Mouse (Mus musculus): ENCODE measurements around the gene 1110004F10Rik. TPM values are rescaled to one million over a fixed set of nuclear protein-coding genes. Genes with fewer than 3 reads are reported as not detected.
"Not testable (repeated sequence)": the region's sequence is repeated elsewhere in the genome, so short reads cannot be mapped to it uniquely, and the experiment has no call there.

Gene 1110004F10Rik
- polyA plus RNA-seq, 1 experiment, result 61.4 TPM

GRCm38 (mm10) chr7:116038024-116038423 is 1.2 kb upstream of the 1110004F10Rik start:
- Histone ChIP-seq H3K4me3 (ENCODE audit: control insufficient read depth, insufficient read depth, low read length) (no peak overlapping the region), H3K27me3 (ENCODE audit: control insufficient read depth, insufficient read depth, low read length) (peaks cover 26% of the 10 kb centered on the region), H3K4me1 (replicated peaks; ENCODE audit: control insufficient read depth, insufficient read depth, low read length) (peaks cover 6% of the 10 kb centered on the region), H3K36me3 (ENCODE audit: control insufficient read depth, insufficient read depth, low read length) (no peaks in the 10 kb centered on the region), H3K27ac (ENCODE audit: control insufficient read depth, insufficient read depth, low read length) (no peak overlapping the region)
- WGBS, result 7% methylated on average over 13 of the region's 13 CpGs
- TF ChIP-seq CTCF (IDR thresholded peaks at IDR 0.05; ENCODE audit: borderline replicate concordance, control insufficient read depth, extremely low read depth, insufficient read depth, low read length, poor library complexity), result no peak
- TF ChIP-seq POLR2A (IDR thresholded peaks at IDR 0.05; ENCODE audit: control insufficient read depth, extremely low read depth, insufficient read depth, low read length, poor library complexity), result no peak
- no peak for DNase-seq

- Histone ChIP-seq H3K27ac (ENCODE audit: control insufficient read depth, insufficient read depth, low read length) (no peak within 1 kb of the TSS), H3K27me3 (ENCODE audit: control insufficient read depth, insufficient read depth, low read length) (peaks cover 25% of the 10 kb centered on the region)
- WGBS, result 11% methylated on average over 11 of the region's 11 CpGs
Measured at GRCm38 (mm10) chr7:116038511-116038910, 686 bp upstream of the 1110004F10Rik start, which contains the start of gene Sox6. Gene Sox6 (minus strand): TSS chr7:116038796.

GRCm38 (mm10) chr7:116039538-116040466 is 605 bp downstream of the 1110004F10Rik start:
- H3K4me3 ChIP-seq (ENCODE audit: control insufficient read depth, insufficient read depth, low read length), result peak overlapping the region; percentile 41
- peaks cover 4% of the 10 kb centered on the region for H3K4me1 ChIP-seq (replicated peaks; ENCODE audit: control insufficient read depth, insufficient read depth, low read length)
- 2% methylated on average over 48 of the region's 48 CpGs for WGBS
- peak; percentile 78 for DNase-seq
- no peaks in the 10 kb centered on the region for H3K36me3 ChIP-seq (ENCODE audit: control insufficient read depth, insufficient read depth, low read length)
- H3K27ac ChIP-seq (ENCODE audit: control insufficient read depth, insufficient read depth, low read length), result no peak overlapping the region
- H3K27me3 ChIP-seq (ENCODE audit: control insufficient read depth, insufficient read depth, low read length), result peaks cover 15% of the 10 kb centered on the region
- TF ChIP-seq POLR2A (IDR thresholded peaks at IDR 0.05; ENCODE audit: control insufficient read depth, extremely low read depth, insufficient read depth, low read length, poor library complexity) (no peak), CTCF (IDR thresholded peaks at IDR 0.05; ENCODE audit: borderline replicate concordance, control insufficient read depth, extremely low read depth, insufficient read depth, low read length, poor library complexity) (peak; percentile 70; the same call in 1 of the 2 replicates)

More at GRCm38 (mm10) chr7:116038511-116038910, 686 bp upstream of the 1110004F10Rik start, which contains the start of gene Sox6:
- DNase-seq, result no peak
- Histone ChIP-seq H3K36me3 (ENCODE audit: control insufficient read depth, insufficient read depth, low read length) (no peaks in the 10 kb centered on the region), H3K4me1 (replicated peaks; ENCODE audit: control insufficient read depth, insufficient read depth, low read length) (peaks cover 6% of the 10 kb centered on the region), H3K4me3 (ENCODE audit: control insufficient read depth, insufficient read depth, low read length) (no peak within 1 kb of the TSS)
- no peak for TF ChIP-seq POLR2A (IDR thresholded peaks at IDR 0.05; ENCODE audit: control insufficient read depth, extremely low read depth, insufficient read depth, low read length, poor library complexity)

GRCm38 (mm10) chr7:116040470-116041019 is 1.3 kb downstream of the 1110004F10Rik start:
- no peaks in the 10 kb centered on the region for H3K36me3 ChIP-seq (ENCODE audit: control insufficient read depth, insufficient read depth, low read length)
- H3K27ac ChIP-seq (ENCODE audit: control insufficient read depth, insufficient read depth, low read length), result no peak overlapping the region
- no peak overlapping the region for H3K4me3 ChIP-seq (ENCODE audit: control insufficient read depth, insufficient read depth, low read length)
- no peak for DNase-seq
- WGBS, result 41% methylated on average over 15 of the region's 15 CpGs
- H3K4me1 ChIP-seq (replicated peaks; ENCODE audit: control insufficient read depth, insufficient read depth, low read length), result peaks cover 4% of the 10 kb centered on the region
- H3K27me3 ChIP-seq (ENCODE audit: control insufficient read depth, insufficient read depth, low read length), result peaks cover 12% of the 10 kb centered on the region
- TF ChIP-seq CTCF (IDR thresholded peaks at IDR 0.05; ENCODE audit: borderline replicate concordance, control insufficient read depth, extremely low read depth, insufficient read depth, low read length, poor library complexity) (no peak), POLR2A (IDR thresholded peaks at IDR 0.05; ENCODE audit: control insufficient read depth, extremely low read depth, insufficient read depth, low read length, poor library complexity) (no peak)

GRCm38 (mm10) chr7:116060739-116061138 is 21.5 kb downstream of the 1110004F10Rik start:
- 77% methylated on average over 1 of the region's 1 CpGs for WGBS
- no peak for DNase-seq
- Histone ChIP-seq H3K27ac (ENCODE audit: control insufficient read depth, insufficient read depth, low read length) (no peak overlapping the region), H3K27me3 (ENCODE audit: control insufficient read depth, insufficient read depth, low read length) (no peaks in the 10 kb centered on the region), H3K4me3 (ENCODE audit: control insufficient read depth, insufficient read depth, low read length) (no peak overlapping the region), H3K4me1 (replicated peaks; ENCODE audit: control insufficient read depth, insufficient read depth, low read length) (no peaks in the 10 kb centered on the region), H3K36me3 (ENCODE audit: control insufficient read depth, insufficient read depth, low read length) (no peaks in the 10 kb centered on the region)
- no peak for TF ChIP-seq POLR2A (IDR thresholded peaks at IDR 0.05; ENCODE audit: control insufficient read depth, extremely low read depth, insufficient read depth, low read length, poor library complexity)
- no peak for TF ChIP-seq CTCF (IDR thresholded peaks at IDR 0.05; ENCODE audit: borderline replicate concordance, control insufficient read depth, extremely low read depth, insufficient read depth, low read length, poor library complexity)

- DNase-seq; H3K27ac ChIP-seq (ENCODE audit: control insufficient read depth, insufficient read depth, low read length); H3K36me3 ChIP-seq (ENCODE audit: control insufficient read depth, insufficient read depth, low read length); H3K4me1 ChIP-seq (replicated peaks; ENCODE audit: control insufficient read depth, insufficient read depth, low read length); H3K4me3 ChIP-seq (ENCODE audit: control insufficient read depth, insufficient read depth, low read length); H3K27me3 ChIP-seq (ENCODE audit: control insufficient read depth, insufficient read depth, low read length): not testable (repeated sequence)
- 99% methylated on average over 11 of the region's 11 CpGs for WGBS
Measured at GRCm38 (mm10) chr7:116084366-116084765, 45.2 kb downstream of the 1110004F10Rik start, which contains the start of gene Gm4353. Gene Gm4353 (minus strand): TSS chr7:116084635.
